Mouse (Mus musculus): ENCODE results near the gene Plp2. TPM values are rescaled to one million over a fixed set of nuclear protein-coding genes. Genes with fewer than 3 reads are reported as not detected.

Plp2 gene
- polyA plus RNA-seq, 1 experiment from 2014 or later, result 51.5 TPM

GRCm38 (mm10) chrX:7672739-7673138 lies 1.5 kb upstream of the Plp2 start:
- Histone ChIP-seq H3K4me1 (ENCODE audit: control insufficient read depth, insufficient read depth, low read length) (no peaks in the 10 kb centered on the region), H3K9ac (ENCODE audit: low read length) (no peak overlapping the region), H3K36me3 (ENCODE audit: control insufficient read depth, insufficient read depth, low read length) (peaks cover 3% of the 10 kb centered on the region; the same call in 1 of the 2 replicates), H3K4me3 (ENCODE audit: low read depth, low read length) (no peak overlapping the region), H3K4me2 (ENCODE audit: low read length) (no peak overlapping the region), H3K27me3 (replicated peaks; ENCODE audit: control insufficient read depth, insufficient read depth, low read length) (no peaks in the 10 kb centered on the region), H3K9me3 (replicated peaks; ENCODE audit: control insufficient read depth, low read length) (no peaks in the 10 kb centered on the region), H3K27ac (ENCODE audit: low read depth, low read length) (no peak overlapping the region)
- no peak for DNase-seq (ENCODE audit: low spot score)
- WGBS, result 60% methylated on average over 6 of the region's 6 CpGs
- ATAC-seq, result no peak

GRCm38 (mm10) chrX:7670390-7670881 lies 754 bp downstream of the Plp2 start:
- DNase-seq (ENCODE audit: low spot score), result peak; percentile 64
- peak overlapping the region; percentile 54 for H3K9ac ChIP-seq (ENCODE audit: low read length)
- H3K9me3 ChIP-seq (replicated peaks; ENCODE audit: control insufficient read depth, low read length), result no peaks in the 10 kb centered on the region
- H3K27me3 ChIP-seq (replicated peaks; ENCODE audit: control insufficient read depth, insufficient read depth, low read length), result no peaks in the 10 kb centered on the region
- H3K36me3 ChIP-seq (ENCODE audit: control insufficient read depth, insufficient read depth, low read length), result peaks cover 3% of the 10 kb centered on the region; the same call in 1 of the 2 replicates
- no peaks in the 10 kb centered on the region for H3K4me1 ChIP-seq (ENCODE audit: control insufficient read depth, insufficient read depth, low read length)
- peak overlapping the region; percentile 63; the same call in 1 of the 2 replicates for H3K27ac ChIP-seq (ENCODE audit: low read depth, low read length)
- H3K4me2 ChIP-seq (ENCODE audit: low read length), result peak overlapping the region; percentile 47
- peak overlapping the region; percentile 36 for H3K4me3 ChIP-seq (ENCODE audit: low read depth, low read length)
- peak; percentile 84 for ATAC-seq
- WGBS, result 33% methylated on average over 17 of the region's 19 CpGs

GRCm38 (mm10) chrX:7665739-7666502 lies 5.3 kb downstream of the Plp2 start:
- Histone ChIP-seq H3K4me3 (ENCODE audit: low read depth, low read length) (no peak overlapping the region), H3K27me3 (replicated peaks; ENCODE audit: control insufficient read depth, insufficient read depth, low read length) (no peaks in the 10 kb centered on the region), H3K27ac (ENCODE audit: low read depth, low read length) (no peak overlapping the region), H3K4me1 (ENCODE audit: control insufficient read depth, insufficient read depth, low read length) (no peaks in the 10 kb centered on the region), H3K36me3 (ENCODE audit: control insufficient read depth, insufficient read depth, low read length) (peaks cover 3% of the 10 kb centered on the region; the same call in 1 of the 2 replicates), H3K4me2 (ENCODE audit: low read length) (no peak overlapping the region), H3K9me3 (replicated peaks; ENCODE audit: control insufficient read depth, low read length) (no peaks in the 10 kb centered on the region), H3K9ac (ENCODE audit: low read length) (no peak overlapping the region)
- WGBS, result 77% methylated on average over 21 of the region's 21 CpGs
- ATAC-seq (no peak), DNase-seq (ENCODE audit: low spot score) (no peak)

- no peak overlapping the region for H3K27ac ChIP-seq (ENCODE audit: low read depth, low read length)
- no peak for ATAC-seq
- H3K9me3 ChIP-seq (replicated peaks; ENCODE audit: control insufficient read depth, low read length), result no peaks in the 10 kb centered on the region
- no peak overlapping the region for H3K4me2 ChIP-seq (ENCODE audit: low read length)
- no peaks in the 10 kb centered on the region for H3K4me1 ChIP-seq (ENCODE audit: control insufficient read depth, insufficient read depth, low read length)
- peaks cover 3% of the 10 kb centered on the region; the same call in 1 of the 2 replicates for H3K36me3 ChIP-seq (ENCODE audit: control insufficient read depth, insufficient read depth, low read length)
- H3K9ac ChIP-seq (ENCODE audit: low read length), result no peak overlapping the region
- no peaks in the 10 kb centered on the region for H3K27me3 ChIP-seq (replicated peaks; ENCODE audit: control insufficient read depth, insufficient read depth, low read length)
- no peak for DNase-seq (ENCODE audit: low spot score)
- H3K4me3 ChIP-seq (ENCODE audit: low read depth, low read length), result no peak overlapping the region
- 87% methylated on average over 11 of the region's 11 CpGs for WGBS
These were observed 6.4 kb downstream of the Plp2 start for GRCm38 (mm10) chrX:7664791-7665190.

DNA sequence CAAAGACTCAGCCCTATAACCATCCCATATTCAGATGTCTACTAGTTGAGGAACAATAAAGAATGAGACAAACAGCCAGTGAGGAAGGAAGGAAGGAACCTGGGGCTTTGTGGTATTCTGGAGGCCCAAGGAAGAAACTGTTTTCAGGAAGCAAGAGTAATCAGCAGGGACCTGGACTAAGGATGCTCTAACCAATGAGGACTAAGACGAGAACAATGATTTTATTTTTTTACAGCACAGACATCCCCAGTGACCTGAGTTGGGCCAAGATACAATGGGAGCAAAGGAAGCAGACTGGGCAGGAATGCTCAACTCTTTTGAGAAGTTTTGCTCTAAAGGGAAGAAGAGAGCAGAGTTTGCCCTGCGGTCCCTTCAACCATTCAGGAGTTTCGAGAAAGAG lies 8.3 kb downstream of the Plp2 start:
- DNase-seq (ENCODE audit: low spot score), result no peak

GRCm38 (mm10) chrX:7661086-7661485 lies 10.1 kb downstream of the Plp2 start:
- 85% methylated on average over 4 of the region's 4 CpGs for WGBS
- Histone ChIP-seq H3K4me1 (ENCODE audit: control insufficient read depth, insufficient read depth, low read length) (no peaks in the 10 kb centered on the region), H3K4me3 (ENCODE audit: low read depth, low read length) (no peak overlapping the region), H3K4me2 (ENCODE audit: low read length) (no peak overlapping the region), H3K27ac (ENCODE audit: low read depth, low read length) (no peak overlapping the region), H3K36me3 (ENCODE audit: control insufficient read depth, insufficient read depth, low read length) (no peaks in the 10 kb centered on the region), H3K9me3 (replicated peaks; ENCODE audit: control insufficient read depth, low read length) (no peaks in the 10 kb centered on the region), H3K9ac (ENCODE audit: low read length) (no peak overlapping the region), H3K27me3 (replicated peaks; ENCODE audit: control insufficient read depth, insufficient read depth, low read length) (no peaks in the 10 kb centered on the region)
- ATAC-seq (no peak), DNase-seq (ENCODE audit: low spot score) (no peak)

More for the DNA sequence above, 8.3 kb downstream of the Plp2 start:
- Histone ChIP-seq H3K9ac (ENCODE audit: low read length) (no peak overlapping the region), H3K36me3 (ENCODE audit: control insufficient read depth, insufficient read depth, low read length) (no peaks in the 10 kb centered on the region), H3K4me1 (ENCODE audit: control insufficient read depth, insufficient read depth, low read length) (no peaks in the 10 kb centered on the region), H3K9me3 (replicated peaks; ENCODE audit: control insufficient read depth, low read length) (no peaks in the 10 kb centered on the region), H3K4me3 (ENCODE audit: low read depth, low read length) (no peak overlapping the region), H3K27me3 (replicated peaks; ENCODE audit: control insufficient read depth, insufficient read depth, low read length) (no peaks in the 10 kb centered on the region), H3K27ac (ENCODE audit: low read depth, low read length) (no peak overlapping the region), H3K4me2 (ENCODE audit: low read length) (no peak overlapping the region)
- WGBS, result 78% methylated on average over 3 of the region's 3 CpGs
- ATAC-seq, result no peak

DNA sequence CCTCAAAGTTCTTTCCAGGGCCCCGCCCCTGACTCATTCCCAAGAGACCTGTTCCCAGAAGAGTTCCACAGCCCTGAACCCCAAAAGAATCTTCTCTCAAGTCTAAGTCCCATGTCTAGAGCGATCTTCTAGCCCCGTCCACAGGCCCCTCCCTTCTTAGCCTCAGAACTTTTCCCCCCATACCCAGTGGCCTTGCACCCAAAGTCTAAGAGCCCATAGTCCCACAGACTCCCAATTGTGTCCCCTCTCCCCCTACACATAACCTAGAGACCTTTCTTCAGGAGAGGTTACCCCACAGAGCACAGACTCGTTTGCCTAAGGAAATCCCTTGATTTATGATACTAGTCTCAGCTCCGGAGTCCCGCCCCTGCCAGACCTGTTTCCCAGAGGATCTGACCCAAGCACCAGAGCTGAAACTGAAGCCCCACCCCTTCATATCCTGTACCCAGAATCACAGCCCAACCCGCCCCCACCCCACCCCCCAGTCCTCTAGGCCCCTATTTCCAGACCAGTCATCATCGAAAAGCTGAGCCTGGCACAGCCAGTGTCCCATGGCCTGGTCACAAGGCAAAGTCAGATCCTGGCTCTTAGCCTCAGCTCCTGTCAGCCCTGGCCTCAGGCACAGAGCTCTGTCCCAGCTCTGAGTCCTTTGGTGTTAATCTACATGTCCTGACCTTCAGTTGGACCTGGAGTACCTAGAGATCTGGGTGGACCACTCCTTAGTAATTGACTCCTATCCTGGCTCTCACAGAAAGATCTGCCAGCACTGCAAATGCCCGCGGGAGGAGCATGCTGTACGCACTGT lies 12.2 kb downstream of the Plp2 start:
- H3K36me3 ChIP-seq (ENCODE audit: control insufficient read depth, insufficient read depth, low read length), result no peaks in the 10 kb centered on the region
- H3K27ac ChIP-seq (ENCODE audit: low read depth, low read length), result no peak overlapping the region
- no peaks in the 10 kb centered on the region for H3K9me3 ChIP-seq (replicated peaks; ENCODE audit: control insufficient read depth, low read length)
- H3K9ac ChIP-seq (ENCODE audit: low read length), result no peak overlapping the region
- H3K27me3 ChIP-seq (replicated peaks; ENCODE audit: control insufficient read depth, insufficient read depth, low read length), result no peaks in the 10 kb centered on the region
- WGBS, result 62% methylated on average over 11 of the region's 11 CpGs
- H3K4me1 ChIP-seq (ENCODE audit: control insufficient read depth, insufficient read depth, low read length), result no peaks in the 10 kb centered on the region
- no peak for ATAC-seq
- no peak overlapping the region for H3K4me3 ChIP-seq (ENCODE audit: low read depth, low read length)
- DNase-seq (ENCODE audit: low spot score), result no peak
- H3K4me2 ChIP-seq (ENCODE audit: low read length), result no peak overlapping the region; the same call in 1 of the 2 replicates

- no peaks in the 10 kb centered on the region for H3K4me1 ChIP-seq (ENCODE audit: control insufficient read depth, insufficient read depth, low read length)
- no peaks in the 10 kb centered on the region for H3K36me3 ChIP-seq (ENCODE audit: control insufficient read depth, insufficient read depth, low read length)
- H3K4me2 ChIP-seq (ENCODE audit: low read length), result peak overlapping the region; percentile 44
- H3K9ac ChIP-seq (ENCODE audit: low read length), result no peak overlapping the region
- no peak overlapping the region for H3K4me3 ChIP-seq (ENCODE audit: low read depth, low read length)
- 28% methylated on average over 12 of the region's 15 CpGs for WGBS
- peak; percentile 26; the same call in 1 of the 2 replicates for ATAC-seq
- no peak overlapping the region for H3K27ac ChIP-seq (ENCODE audit: low read depth, low read length)
- H3K27me3 ChIP-seq (replicated peaks; ENCODE audit: control insufficient read depth, insufficient read depth, low read length), result no peaks in the 10 kb centered on the region
- peak; percentile 10 for DNase-seq (ENCODE audit: low spot score)
- H3K9me3 ChIP-seq (replicated peaks; ENCODE audit: control insufficient read depth, low read length), result no peaks in the 10 kb centered on the region
These were observed 13.0 kb downstream of the Plp2 start for GRCm38 (mm10) chrX:7658031-7658784.

All from forebrain, embryonic 14.5 days (tissue).